In genomic region chr2:73867764-73868487, GRCm38 (mm10) we compare ENCODE assay signal across 8 mouse cellular contexts. TPM values are rescaled to one million over a fixed set of nuclear protein-coding genes. Genes with fewer than 3 reads are reported as not detected.
DNase-seq lines count a peak whose midpoint lies in the region; ATAC-seq lines count a peak whose summit lies in the region.

No protein-coding gene starts in this region.

- H3K4me1 ChIP-seq in forebrain, embryonic 11.5 days (replicated peaks; ENCODE audit: control insufficient read depth, insufficient read depth, low read length), result no peaks in the 10 kb centered on the region
- no peaks in the 10 kb centered on the region for H3K4me1 ChIP-seq in forebrain, embryonic 15.5 days
- no peaks in the 10 kb centered on the region for H3K4me1 ChIP-seq in embryonic facial prominence, embryonic 11.5 days (ENCODE audit: control insufficient read depth, insufficient read depth, low read length)

- no peaks in the 10 kb centered on the region for H3K36me3 ChIP-seq in forebrain, embryonic 11.5 days (ENCODE audit: control insufficient read depth, insufficient read depth, low read length)
- peaks cover 6% of the 10 kb centered on the region for H3K36me3 ChIP-seq in forebrain, embryonic 15.5 days
- H3K36me3 ChIP-seq in embryonic facial prominence, embryonic 11.5 days (replicated peaks; ENCODE audit: control insufficient read depth, insufficient read depth, low read depth, low read length), result no peaks in the 10 kb centered on the region; the same call in 1 of the 2 replicates

- WGBS in forebrain, embryonic 11.5 days, result 75% methylated on average over 16 of the region's 16 CpGs
- 75% methylated on average over 16 of the region's 16 CpGs for WGBS in forebrain, embryonic 15.5 days
- 75% methylated on average over 16 of the region's 16 CpGs for WGBS in embryonic facial prominence, embryonic 11.5 days

- no peaks in the 10 kb centered on the region for H3K9me3 ChIP-seq in forebrain, embryonic 11.5 days (ENCODE audit: control insufficient read depth, low read length)
- no peaks in the 10 kb centered on the region for H3K9me3 ChIP-seq in forebrain, embryonic 15.5 days
- H3K9me3 ChIP-seq in embryonic facial prominence, embryonic 11.5 days (replicated peaks; ENCODE audit: control insufficient read depth, low read length), result no peaks in the 10 kb centered on the region

- no peak overlapping the region for H3K4me2 ChIP-seq in forebrain, embryonic 11.5 days (ENCODE audit: low read depth, low read length, severe bottlenecking)
- no peak overlapping the region for H3K4me2 ChIP-seq in forebrain, embryonic 15.5 days (replicated peaks)
- no peak overlapping the region for H3K4me2 ChIP-seq in embryonic facial prominence, embryonic 11.5 days (ENCODE audit: low read depth, low read length)

- peak; percentile 56 for DNase-seq in forebrain, embryonic 11.5 days (ENCODE audit: low spot score)
- peak; percentile 49 for DNase-seq in adrenal gland, adult 2 months
- DNase-seq in embryonic facial prominence, embryonic 11.5 days (ENCODE audit: low spot score), result peak; percentile 14
- DNase-seq in liver, result peak; percentile 42
- DNase-seq in retina, postnatal 1 day, result peak; percentile 40
- peak; percentile 41 to 56 for DNase-seq in thymus, postnatal 36 days

- no peaks in the 10 kb centered on the region for H3K27me3 ChIP-seq in forebrain, embryonic 11.5 days (ENCODE audit: control insufficient read depth, insufficient read depth, low read length)
- no peaks in the 10 kb centered on the region for H3K27me3 ChIP-seq in forebrain, embryonic 15.5 days
- H3K27me3 ChIP-seq in embryonic facial prominence, embryonic 11.5 days (ENCODE audit: control insufficient read depth, insufficient read depth, low read length), result no peaks in the 10 kb centered on the region

- no peak overlapping the region for H3K9ac ChIP-seq in forebrain, embryonic 11.5 days (ENCODE audit: low read length)
- no peak overlapping the region for H3K9ac ChIP-seq in forebrain, embryonic 15.5 days (replicated peaks)
- H3K9ac ChIP-seq in embryonic facial prominence, embryonic 11.5 days (replicated peaks; ENCODE audit: low read length), result no peak overlapping the region

- no peak for ATAC-seq in forebrain, embryonic 11.5 days (replicated peaks; ENCODE audit: low FRiP score)
- no peak for ATAC-seq in forebrain, embryonic 15.5 days (replicated peaks)
- no peak for ATAC-seq in embryonic facial prominence, embryonic 11.5 days (replicated peaks; ENCODE audit: insufficient number of reproducible peaks, low FRiP score, low TSS enrichment, low read depth)
- ATAC-seq in hematopoietic stem cell, adult 5-6 weeks (replicated peaks in 1 of 2; ENCODE audit: insufficient read depth in 1 of 2, low FRiP score in 2 of 2, low TSS enrichment in 1 of 2, low read depth in 1 of 2, poor library complexity in 2 of 2, severe bottlenecking in 2 of 2), result peak; percentile 17 to 58; a peak in 2 of 4 replicates

- no peak overlapping the region for H3K4me3 ChIP-seq in forebrain, embryonic 11.5 days (ENCODE audit: low read depth, low read length)
- no peak overlapping the region for H3K4me3 ChIP-seq in forebrain, embryonic 15.5 days
- no peak overlapping the region for H3K4me3 ChIP-seq in embryonic facial prominence, embryonic 11.5 days (ENCODE audit: low read depth, low read length)

- no peak overlapping the region for H3K27ac ChIP-seq in forebrain, embryonic 11.5 days (ENCODE audit: low read depth, low read length)
- no peak overlapping the region for H3K27ac ChIP-seq in forebrain, embryonic 15.5 days (replicated peaks)
- H3K27ac ChIP-seq in embryonic facial prominence, embryonic 11.5 days (replicated peaks; ENCODE audit: low read depth, low read length), result no peak overlapping the region

RNA-seq across cellular contexts. Expression of gene Atf2, which starts 24.5 kb away (rescaled TPM):
- polyA plus RNA-seq in forebrain, embryonic 11.5 days (2014; fragmentation: Nextera tagmentation; extraction: Ambion mirVana), result 89.6 and 101 TPM in 2 replicates
- 110 and 113 TPM in 2 replicates for polyA plus RNA-seq in forebrain, embryonic 15.5 days (2015; fragmentation: Nextera tagmentation; extraction: Ambion mirVana)
- 10 to 100 TPM; 73.3 to 94.2 TPM for total RNA-seq in adrenal gland, adult 2 months (2021)
- polyA plus RNA-seq in adrenal gland, adult 2 months (2012; rRNA removed), result 5.0 and 7.7 TPM in 2 replicates
- 79.4 and 81.6 TPM in 2 replicates for polyA plus RNA-seq in embryonic facial prominence, embryonic 11.5 days (2014; fragmentation: Nextera tagmentation; extraction: Ambion mirVana)
- 56.0 and 61.4 TPM in 2 replicates for total RNA-seq in hematopoietic stem cell, adult 5-6 weeks (2017)

RNA-seq across cellular contexts. Expression of gene Atp5g3, which starts 43.2 kb away (rescaled TPM):
- polyA plus RNA-seq in forebrain, embryonic 11.5 days (2014; fragmentation: Nextera tagmentation; extraction: Ambion mirVana), result 769 and 800 TPM in 2 replicates
- 878 and 886 TPM in 2 replicates for polyA plus RNA-seq in forebrain, embryonic 15.5 days (2015; fragmentation: Nextera tagmentation; extraction: Ambion mirVana)
- total RNA-seq in adrenal gland, adult 2 months (2021), result 100 to 1,000 TPM; 595 to 604 TPM
- 410 and 524 TPM in 2 replicates for polyA plus RNA-seq in adrenal gland, adult 2 months (2012; rRNA removed)
- 890 and 926 TPM in 2 replicates for polyA plus RNA-seq in embryonic facial prominence, embryonic 11.5 days (2014; fragmentation: Nextera tagmentation; extraction: Ambion mirVana)
- total RNA-seq in hematopoietic stem cell, adult 5-6 weeks (2017), result 137 and 141 TPM in 2 replicates

Comparison
In these comparisons a context has a peak if more than half of its experiments do, and no peak if none do; other contexts are left out.
1. ATAC-seq: peak in hematopoietic stem cell, adult 5-6 weeks (2 of 2); none in forebrain, embryonic 11.5 days (single experiment), forebrain, embryonic 15.5 days (single experiment) and embryonic facial prominence, embryonic 11.5 days (single experiment).
2. Peak in every context shown above with its lines, with median percentiles within 50 percentile points of each other: DNase-seq.